Mouse (Mus musculus) central nervous system, embryonic 11.5 days (tissue): Measurements from ENCODE around the gene Ftl1. TPM values are rescaled to one million over a fixed set of nuclear protein-coding genes. Genes with fewer than 3 reads are reported as not detected.

ENCODE experiments used
- polyA plus RNA-seq: library from polyadenylated mRNA; depleted of rRNA; stranded (reverse); fragments of >200 nt; gene quantifications from 2 replicates; pipeline ENCODE4 v1.2.3, GENCODE M21; 2012; rRNA removed

Ftl1 gene
- polyA plus RNA-seq: 1,702 and 1,837 TPM in 2 replicates

DNA sequence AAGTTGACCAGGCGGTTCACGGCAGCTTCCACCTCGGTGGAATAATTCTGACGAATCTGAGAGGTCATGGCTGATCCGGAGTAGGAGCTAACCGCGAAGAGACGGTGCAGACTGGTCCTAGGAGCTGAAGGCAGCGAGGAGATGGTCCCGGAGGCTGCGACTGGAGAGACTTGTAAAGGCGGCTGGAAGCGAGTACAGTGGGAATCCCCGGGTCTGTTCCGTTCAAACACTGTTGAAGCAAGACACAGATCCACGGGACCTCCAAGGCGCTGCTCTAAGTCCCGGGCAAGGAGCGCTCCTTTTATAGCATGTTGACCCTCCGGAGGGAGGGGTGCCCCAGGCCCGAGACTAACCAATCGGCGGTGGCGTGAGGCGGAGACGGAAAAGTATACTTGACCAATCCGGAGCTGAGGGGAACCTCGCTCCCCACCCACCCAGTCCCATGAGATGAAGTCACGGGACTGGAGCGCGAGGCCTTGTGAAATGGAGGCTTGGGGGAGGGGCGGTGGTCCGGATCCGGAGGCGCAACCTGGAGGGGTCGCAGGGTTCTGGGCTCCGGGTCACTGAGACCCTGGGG is at the start of gene Ftl1:
Gene Ftl1, minus strand, starts transcription at position 321 of the 577 bp plus-strand sequence.

DNA sequence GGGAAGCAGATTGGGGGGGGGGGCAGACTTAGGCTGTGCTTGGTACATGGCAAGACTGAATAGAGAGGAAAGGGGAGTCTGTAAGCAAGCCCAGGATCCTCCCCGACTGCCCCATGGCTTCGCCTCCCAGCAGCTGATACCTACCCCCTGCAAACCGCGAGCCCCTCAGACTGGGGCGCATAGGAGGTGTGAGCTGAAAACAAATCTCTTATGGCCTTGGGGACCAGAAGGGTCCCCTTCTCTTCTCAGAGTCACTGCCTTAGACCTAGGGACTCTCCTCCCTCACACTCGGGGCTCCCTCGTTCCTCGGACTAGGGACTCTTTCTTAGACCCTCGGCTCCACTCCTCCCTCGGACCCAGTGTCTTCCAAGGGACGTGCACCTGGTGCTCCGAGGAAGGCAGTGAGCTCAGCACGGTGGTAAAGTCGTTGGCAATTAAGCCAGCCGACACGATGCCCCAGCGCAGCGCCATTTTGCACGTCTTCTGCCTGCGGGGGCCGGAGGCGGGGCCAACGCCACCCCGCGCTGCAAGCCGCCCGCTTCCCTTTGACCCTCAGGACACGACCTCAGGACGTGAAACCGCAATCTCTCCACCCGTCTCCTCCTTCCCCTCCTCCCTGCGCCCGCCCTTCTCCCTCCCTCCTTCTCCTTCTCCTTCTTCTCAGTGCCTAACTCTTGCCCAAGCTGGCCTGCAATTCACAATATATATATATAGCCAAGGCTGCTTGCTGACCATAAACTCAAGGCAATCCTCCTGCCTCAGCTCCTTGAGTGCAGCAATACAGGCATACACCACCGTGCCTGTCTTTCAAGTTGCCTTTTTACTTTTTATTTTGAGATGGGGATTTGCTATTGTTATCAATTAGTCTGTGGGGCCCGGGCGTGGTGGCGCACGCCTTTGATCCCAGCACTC is 28.9 kb upstream of the Ftl1 start, which contains the start of gene Dhdh:
Gene Dhdh, minus strand, starts transcription at position 513 of the 912 bp plus-strand sequence.

DNA sequence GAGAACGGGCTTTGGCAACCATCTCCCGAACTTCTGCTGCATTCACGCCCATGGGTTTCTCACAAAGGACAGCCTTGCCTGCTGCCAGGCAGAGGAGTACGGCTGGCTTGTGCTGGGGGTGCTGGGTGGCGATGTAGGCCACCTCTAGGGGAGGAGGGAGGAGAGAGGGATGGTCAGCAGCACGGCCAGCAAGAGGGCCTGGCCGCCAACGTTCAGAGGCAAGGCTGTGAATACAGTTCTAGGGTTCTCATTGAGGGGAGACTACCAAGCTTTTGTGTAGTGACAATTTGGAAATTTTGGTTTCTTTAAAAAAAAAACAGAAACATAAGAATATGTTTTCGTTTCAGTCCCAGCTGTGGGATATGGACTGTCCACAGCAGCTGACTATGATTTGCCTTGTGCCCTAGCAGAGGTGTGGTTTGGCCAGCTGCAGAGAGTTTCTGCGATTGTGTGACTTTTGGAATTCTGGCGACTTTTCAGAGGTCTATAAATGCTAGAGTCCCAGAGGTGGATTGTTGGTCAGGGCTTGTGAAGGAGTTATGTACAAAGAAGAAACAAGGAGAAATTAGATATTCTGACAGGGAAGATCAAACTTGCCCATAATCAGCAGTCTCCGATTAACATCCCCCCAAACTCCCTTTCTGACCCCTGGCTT is 27.2 kb upstream of the Ftl1 start, which contains the start of gene Gm45808:
Gene Gm45808, minus strand, starts transcription at position 51 of the 655 bp plus-strand sequence.

DNA sequence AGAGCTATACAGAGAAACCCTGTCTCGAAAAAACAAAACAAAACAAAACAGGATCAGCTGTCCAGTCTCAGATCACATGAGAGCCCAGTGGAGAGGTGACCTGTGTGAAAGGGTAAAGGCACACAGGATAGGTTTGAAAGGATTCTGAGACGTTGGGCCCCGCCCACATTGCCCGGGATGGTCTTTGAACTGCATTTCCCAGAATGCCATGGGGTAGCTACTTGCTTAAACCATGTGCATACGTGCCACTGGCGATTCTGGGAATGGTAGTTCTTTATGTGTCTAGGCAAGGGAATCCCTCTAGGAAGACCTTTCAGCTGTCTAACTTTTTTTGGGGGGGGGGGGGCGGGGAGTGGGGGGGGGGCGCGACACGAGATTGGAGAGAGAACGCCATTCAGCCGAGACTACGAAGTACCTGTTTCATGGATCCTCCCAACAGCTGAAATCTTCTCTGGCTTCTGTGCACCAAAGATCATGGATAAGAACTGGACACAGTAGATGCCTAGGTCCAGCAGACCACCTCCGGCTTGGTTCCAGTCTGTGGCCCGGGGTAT is 21.8 kb upstream of the Ftl1 start, which contains the start of gene Tulp2:
Gene Tulp2, plus strand, starts transcription at position 504 of the 554 bp plus-strand sequence.

DNA sequence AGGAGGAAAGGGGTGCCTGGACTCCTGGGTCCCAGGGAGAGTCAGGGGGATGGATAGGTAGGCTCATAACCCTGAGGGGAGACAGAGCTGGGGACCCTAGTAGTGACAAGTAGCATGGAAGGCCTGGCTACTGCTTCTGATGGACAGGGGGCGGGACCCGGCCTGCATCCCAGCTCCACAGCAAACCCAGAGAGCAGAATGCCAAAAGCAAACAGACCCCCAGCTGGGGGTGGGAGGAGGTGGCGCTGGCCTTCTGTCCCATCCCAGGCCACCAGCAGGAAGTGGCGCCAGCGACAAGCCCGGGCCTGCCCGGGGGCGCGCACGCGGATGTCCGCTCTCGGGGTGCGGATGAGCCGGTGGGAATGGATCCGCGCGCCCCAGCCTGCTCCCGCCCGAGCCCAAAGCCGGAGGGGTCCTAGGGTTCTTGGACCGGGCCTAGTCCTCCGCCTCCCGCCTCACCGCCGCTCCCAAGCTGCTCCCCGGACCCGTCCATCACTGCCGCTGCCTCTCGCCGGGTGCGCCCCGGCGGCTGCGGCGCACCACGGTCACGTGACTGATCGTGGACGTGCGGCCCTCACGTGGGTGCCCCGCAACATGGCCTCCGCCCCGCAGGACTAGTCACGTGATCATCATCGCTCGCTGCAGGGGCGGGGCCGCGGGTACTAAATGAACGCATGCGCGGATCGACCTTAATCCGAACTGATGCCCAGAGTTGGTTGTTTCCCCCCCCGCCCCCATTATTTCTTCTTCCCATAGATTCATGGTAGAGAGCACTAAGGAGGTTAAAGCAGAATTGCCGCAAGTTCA is 6.8 kb upstream of the Ftl1 start, which contains the start of gene Bax:
Gene Bax, minus strand, starts transcription at position 616 of the 807 bp plus-strand sequence.

DNA sequence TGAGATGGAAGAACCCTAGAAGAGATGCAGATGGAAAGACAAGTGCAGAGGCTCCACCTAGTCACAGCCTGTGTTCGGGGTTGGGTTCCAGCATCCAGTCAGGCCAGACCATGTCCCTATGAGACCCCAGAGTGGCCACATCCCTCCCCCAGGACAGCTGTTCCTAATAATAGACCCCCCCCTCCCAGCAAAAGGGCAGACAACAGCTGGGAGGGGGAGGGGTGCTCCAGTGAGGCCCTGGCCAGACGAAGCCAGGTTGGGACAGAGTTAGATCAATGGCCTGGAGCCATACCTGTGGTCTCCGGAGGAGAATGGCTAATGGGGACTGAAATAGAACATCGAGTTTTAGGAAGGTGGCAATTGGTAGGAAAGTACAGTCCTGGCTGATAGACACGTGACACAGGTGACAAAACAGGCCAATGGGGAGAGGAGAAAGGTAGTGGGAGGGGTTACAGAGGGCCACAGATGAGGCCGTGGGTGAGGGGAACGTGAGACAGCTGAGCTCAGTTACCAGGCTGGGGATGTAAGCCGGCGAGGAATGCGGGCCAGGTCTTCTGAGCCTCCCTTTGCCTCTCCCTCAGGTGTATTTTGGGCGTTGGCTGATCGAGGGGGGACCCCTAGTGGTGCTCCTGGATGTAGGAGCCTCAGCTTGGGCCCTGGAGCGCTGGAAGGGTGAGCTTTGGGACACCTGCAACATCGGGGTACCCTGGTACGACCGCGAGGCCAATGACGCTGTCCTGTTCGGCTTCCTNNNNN is 22.0 kb downstream of the Ftl1 start, which contains the start of gene Ruvbl2:
Gene Ruvbl2, minus strand, starts transcription at position 576 of the 756 bp plus-strand sequence.

DNA sequence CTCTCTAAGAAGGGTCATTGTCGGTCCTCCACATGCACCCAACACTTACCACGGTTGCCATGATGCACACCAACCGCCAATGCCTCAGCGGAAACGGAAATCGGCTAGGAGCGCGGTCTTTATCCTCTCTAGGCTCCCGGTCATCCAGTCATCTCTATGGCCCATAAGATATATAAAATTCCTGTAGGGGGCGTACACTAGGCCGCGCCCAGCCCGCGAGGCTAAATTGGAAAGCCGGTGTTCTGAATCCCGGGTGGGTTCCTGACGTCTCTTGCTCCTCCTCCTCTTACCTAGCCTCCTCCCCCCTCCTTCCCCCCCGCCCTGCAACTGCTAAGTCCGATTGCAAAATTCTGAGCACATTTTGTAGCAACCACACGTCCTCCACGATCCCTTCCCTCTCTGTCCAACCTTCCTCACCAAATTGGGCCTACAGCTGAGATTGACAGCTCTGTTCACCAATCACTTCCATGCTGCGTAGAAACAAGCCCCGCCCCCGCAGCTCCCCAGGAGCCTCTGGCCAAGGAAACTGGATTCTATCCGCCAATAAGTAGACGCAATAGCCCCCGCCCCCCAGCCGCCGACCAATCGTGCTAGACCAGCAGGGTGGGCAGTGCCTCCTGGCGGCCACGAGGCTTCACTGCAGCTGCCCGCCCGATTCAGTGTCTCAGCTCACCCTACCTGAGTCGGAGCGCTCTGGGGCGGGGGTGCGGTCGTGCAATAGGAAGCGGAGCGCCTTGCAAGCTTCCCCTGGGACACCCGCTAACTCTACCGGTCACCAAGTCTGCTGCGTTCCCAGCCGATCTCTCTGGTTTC is 25.3 kb downstream of the Ftl1 start, which contains the start of gene Gys1:
Gene Gys1, plus strand, starts transcription at position 642 of the 813 bp plus-strand sequence.

DNA sequence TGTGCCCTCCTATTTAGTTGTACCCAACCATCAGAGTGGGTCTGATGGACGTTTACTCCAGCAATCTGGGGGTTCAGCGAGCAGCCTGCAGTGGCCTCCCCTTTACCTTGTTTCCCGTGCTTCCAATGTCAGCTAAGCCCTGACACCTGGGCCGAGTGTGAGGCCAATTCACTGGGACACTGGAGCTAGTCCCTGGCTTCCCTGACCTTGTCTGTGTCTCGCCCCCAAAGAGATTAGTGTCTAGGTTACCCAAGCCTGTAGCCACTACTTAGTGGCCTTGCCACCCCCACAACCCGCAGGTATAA is 39.1 kb downstream of the Ftl1 start, which contains the start of gene Lhb:
Gene Lhb, plus strand, starts transcription at position 206 of the 305 bp plus-strand sequence.

DNA sequence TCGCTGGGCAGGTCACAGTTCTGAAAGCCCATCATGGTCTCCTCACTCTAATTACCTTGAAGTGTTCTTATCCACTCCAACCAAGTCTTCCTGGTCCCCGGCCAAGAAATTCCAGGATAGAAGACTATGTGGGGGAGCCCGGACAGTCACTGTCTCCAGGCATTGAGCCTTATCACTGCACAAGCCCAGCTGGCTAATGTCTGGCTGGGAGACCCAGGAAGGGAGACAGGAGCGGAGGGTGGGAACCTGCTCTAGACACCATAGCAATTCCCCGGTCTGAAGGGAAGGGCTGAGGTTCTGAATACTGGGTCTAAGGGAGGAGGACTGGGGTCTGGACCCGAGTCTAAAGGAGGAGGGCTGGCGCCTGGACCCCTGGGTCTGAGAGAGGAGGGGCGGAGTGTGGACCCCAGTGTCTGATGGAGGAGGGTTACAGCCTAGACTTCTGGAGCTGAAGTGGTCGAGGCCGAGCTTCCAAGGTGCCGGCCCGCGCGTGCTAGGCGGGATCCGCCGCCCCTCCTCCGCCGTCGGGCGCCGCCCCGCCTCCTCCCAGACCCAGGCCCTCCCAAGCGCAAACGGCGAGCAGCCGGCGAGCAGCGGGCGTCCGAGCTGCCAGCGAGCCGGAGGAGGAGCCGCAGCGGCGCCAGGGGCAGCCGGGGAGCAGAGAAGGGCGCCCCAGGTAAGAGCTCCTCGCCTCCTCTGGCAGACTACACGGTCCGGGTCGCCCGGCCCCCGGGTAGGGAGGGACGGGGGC is 46.4 kb downstream of the Ftl1 start, which contains the start of gene Ntf5:
Gene Ntf5, plus strand, starts transcription at position 583 of the 751 bp plus-strand sequence.

Other genes starting within 250 kb of the Ftl1 start
- 2.0 and 3.1 TPM in 2 replicates for gene Dkkl1, start 247.7 kb downstream of the Ftl1 start, polyA plus RNA-seq
- 557 and 610 TPM in 2 replicates for gene Tead2, start 244.1 kb downstream of the Ftl1 start, polyA plus RNA-seq
- gene Cd37, start 220.8 kb downstream of the Ftl1 start, polyA plus RNA-seq: 1.8 and 2.6 TPM in 2 replicates
- gene Slc6a16, start 218.8 kb downstream of the Ftl1 start, polyA plus RNA-seq: 0.17 and 0.30 TPM in 2 replicates
- gene Slc6a21, start 182.4 kb downstream of the Ftl1 start, polyA plus RNA-seq: not detected in 2 replicates
- gene Trpm4, start 126.1 kb downstream of the Ftl1 start, polyA plus RNA-seq: 18.1 and 19.9 TPM in 2 replicates
- gene Hrc, start 124.6 kb downstream of the Ftl1 start, polyA plus RNA-seq: 1.7 and 4.2 TPM in 2 replicates
- 13.7 and 16.5 TPM in 2 replicates for gene Ppfia3, start 92.9 kb downstream of the Ftl1 start, polyA plus RNA-seq
- gene Lin7b, start 89.3 kb downstream of the Ftl1 start, polyA plus RNA-seq: 3.5 and 3.6 TPM in 2 replicates
- gene Snrnp70, start 64.1 kb downstream of the Ftl1 start, polyA plus RNA-seq: 695 and 1,491 TPM in 2 replicates
- gene Kcna7, start 54.2 kb downstream of the Ftl1 start, polyA plus RNA-seq: 0.04 TPM in 1 of 2 replicates, not detected in the other
- gene Ntf5, start 46.2 kb downstream of the Ftl1 start, polyA plus RNA-seq: 1.3 and 2.1 TPM in 2 replicates
- gene Lhb, start 39.1 kb downstream of the Ftl1 start, polyA plus RNA-seq: 0.16 TPM in 1 of 2 replicates, not detected in the other
- 19.0 and 32.3 TPM in 2 replicates for gene Gys1, start 25.0 kb downstream of the Ftl1 start, polyA plus RNA-seq
- gene Ruvbl2, start 21.8 kb downstream of the Ftl1 start, polyA plus RNA-seq: 154 and 206 TPM in 2 replicates
- gene Bax, start 7.0 kb upstream of the Ftl1 start, polyA plus RNA-seq: 146 and 199 TPM in 2 replicates
- 0.24 and 0.80 TPM in 2 replicates for gene Tulp2, start 22.0 kb upstream of the Ftl1 start, polyA plus RNA-seq
- gene Gm45808, start 26.9 kb upstream of the Ftl1 start, polyA plus RNA-seq: not detected in 2 replicates
- gene Dhdh, start 28.9 kb upstream of the Ftl1 start, polyA plus RNA-seq: 3.5 and 3.9 TPM in 2 replicates
- gene Nucb1, start 50.5 kb upstream of the Ftl1 start, polyA plus RNA-seq: 101 and 117 TPM in 2 replicates
- gene Ppp1r15a, start 66.4 kb upstream of the Ftl1 start, polyA plus RNA-seq: 14.8 and 20.2 TPM in 2 replicates
- 1.8 and 4.0 TPM in 2 replicates for gene Plekha4, start 66.4 kb upstream of the Ftl1 start, polyA plus RNA-seq
- 0.37 and 0.56 TPM in 2 replicates for gene Hsd17b14, start 95.0 kb upstream of the Ftl1 start, polyA plus RNA-seq
- gene Bcat2, start 110.3 kb upstream of the Ftl1 start, polyA plus RNA-seq: 29.4 and 42.2 TPM in 2 replicates
- 0.07 TPM in 1 of 2 replicates, not detected in the other for gene Fgf21, start 155.6 kb upstream of the Ftl1 start, polyA plus RNA-seq
- 0.01 and 0.04 TPM in 2 replicates for gene Fut1, start 157.4 kb upstream of the Ftl1 start, polyA plus RNA-seq
- gene Izumo1, start 161.9 kb upstream of the Ftl1 start, polyA plus RNA-seq: 0.20 and 0.22 TPM in 2 replicates
- 7.7 and 8.8 TPM in 2 replicates for gene Rasip1, start 167.6 kb upstream of the Ftl1 start, polyA plus RNA-seq
- gene Mamstr, start 180.1 kb upstream of the Ftl1 start, polyA plus RNA-seq: 2.8 and 5.1 TPM in 2 replicates
- 0.02 and 0.15 TPM in 2 replicates for gene Fut2, start 206.5 kb upstream of the Ftl1 start, polyA plus RNA-seq
- 0.64 and 0.94 TPM in 2 replicates for gene Ntn5, start 224.1 kb upstream of the Ftl1 start, polyA plus RNA-seq
- 1.3 and 2.3 TPM in 2 replicates for gene Sec1, start 234.5 kb upstream of the Ftl1 start, polyA plus RNA-seq
- gene Car11, start 240.0 kb upstream of the Ftl1 start, polyA plus RNA-seq: 22.0 and 26.1 TPM in 2 replicates
- 7.3 and 9.1 TPM in 2 replicates for gene Dbp, start 245.2 kb upstream of the Ftl1 start, polyA plus RNA-seq